Mouse (Mus musculus): Measurements from ENCODE around the gene B3gnt6. TPM values are rescaled to one million over a fixed set of nuclear protein-coding genes. Genes with fewer than 3 reads are reported as not detected.
A peak's percentile ranks its signal among the peaks of the same experiment; 100 is the strongest.

Gene B3gnt6
- total RNA-seq (2021), result under 1 TPM in 1 of 2 experiments, not detected in 1; 0.14 TPM
- long read RNA-seq, experiment 1, result 0 reads
- long read RNA-seq, experiment 2, result 0 reads

DNA sequence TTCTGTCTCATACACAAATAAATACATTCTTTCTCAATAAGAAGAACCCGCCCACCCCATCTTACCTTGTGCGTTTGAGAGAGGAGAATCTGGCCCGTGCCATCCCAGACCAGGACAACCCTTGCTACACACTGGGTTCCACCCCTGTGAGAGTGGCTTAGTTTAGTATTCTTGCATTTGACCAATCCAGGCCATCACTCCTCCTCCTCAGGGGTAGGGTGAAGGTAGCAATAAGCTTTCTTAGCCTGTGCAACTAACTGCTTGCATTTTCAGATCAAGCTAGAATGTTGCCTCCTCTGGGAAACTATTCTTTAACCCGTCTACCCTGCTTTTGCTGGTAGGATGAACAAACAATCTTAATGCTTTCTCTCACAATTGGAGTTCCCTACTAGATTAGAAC, at the start of gene B3gnt6:
B3gnt6 (minus strand) TSS at position 101 of the 400 bp plus-strand sequence.
- no peak within 1 kb of the TSS for H3K27ac ChIP-seq
- no peak within 1 kb of the TSS for H3K4me3 ChIP-seq
- no peak for TF ChIP-seq CTCF (IDR thresholded peaks at IDR 0.05)
- DNase-seq (ENCODE audit: extremely low spot score in 1 of 2, low spot score in 2 of 2), result no peak
- intact Hi-C loops (cut with DNase I), result no loop called here

DNA sequence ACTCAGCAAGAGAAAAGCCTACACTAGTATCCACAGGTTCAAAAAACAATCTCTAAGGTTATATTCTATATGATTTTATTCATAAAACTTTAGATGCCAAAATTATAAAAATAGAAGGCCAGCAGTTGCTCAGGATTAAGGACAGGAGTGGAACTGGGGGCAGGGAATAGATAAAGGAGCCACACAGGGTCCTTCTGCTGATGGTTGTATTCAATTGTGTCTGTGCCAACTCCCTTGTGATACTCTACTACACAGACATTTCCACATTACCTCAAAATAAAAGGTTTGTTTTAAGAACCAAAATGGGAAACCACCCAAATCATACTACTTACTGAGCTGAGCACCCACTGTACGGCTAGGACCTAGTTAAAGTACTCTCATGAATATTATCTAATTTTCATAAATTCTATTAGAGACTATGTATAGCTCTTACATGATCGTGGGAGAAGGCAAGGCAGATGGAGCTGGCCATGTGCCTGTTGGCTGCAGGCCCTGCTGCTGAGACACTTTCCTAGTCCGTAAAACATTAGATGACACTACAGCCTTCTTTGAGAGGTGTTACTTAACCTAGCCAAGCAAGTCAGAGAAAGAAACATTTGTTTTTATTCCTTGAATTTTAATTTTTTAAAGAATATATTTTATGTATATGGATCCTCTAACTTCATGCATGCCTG, 37.5 kb upstream of the B3gnt6 start:
- peak; percentile 16 to 20 for DNase-seq (ENCODE audit: extremely low spot score in 1 of 2, low spot score in 2 of 2)
- no peak for TF ChIP-seq CTCF (IDR thresholded peaks at IDR 0.05)
- Histone ChIP-seq H3K27ac (no peak overlapping the region), H3K4me3 (no peak overlapping the region)
- intact Hi-C loops (cut with DNase I), result no loop called here

DNA sequence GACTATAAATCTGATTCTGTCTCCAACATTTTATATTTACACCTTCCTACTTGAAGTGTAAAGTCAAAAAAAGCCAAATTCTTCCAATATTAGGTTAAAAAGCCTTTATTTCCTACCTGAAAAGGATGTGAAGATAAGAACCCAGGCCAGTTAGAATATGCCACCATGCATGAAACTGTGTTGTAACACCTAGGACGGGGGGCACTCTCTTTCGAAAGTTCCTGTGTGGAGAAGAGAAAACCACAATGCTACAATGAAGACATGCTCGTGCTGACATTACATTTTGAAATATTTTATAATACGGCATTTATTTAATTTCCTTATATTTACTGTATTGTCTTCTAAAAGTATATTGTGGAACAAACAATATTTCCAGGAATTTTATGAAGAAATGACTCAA, 24.5 kb upstream of the B3gnt6 start:
- DNase-seq (ENCODE audit: extremely low spot score in 1 of 2, low spot score in 2 of 2), result no peak
- no peak for TF ChIP-seq CTCF (IDR thresholded peaks at IDR 0.05)
- no peak overlapping the region for H3K4me3 ChIP-seq
- no peak overlapping the region for H3K27ac ChIP-seq
- intact Hi-C loops (cut with DNase I), result no loop called here

DNA sequence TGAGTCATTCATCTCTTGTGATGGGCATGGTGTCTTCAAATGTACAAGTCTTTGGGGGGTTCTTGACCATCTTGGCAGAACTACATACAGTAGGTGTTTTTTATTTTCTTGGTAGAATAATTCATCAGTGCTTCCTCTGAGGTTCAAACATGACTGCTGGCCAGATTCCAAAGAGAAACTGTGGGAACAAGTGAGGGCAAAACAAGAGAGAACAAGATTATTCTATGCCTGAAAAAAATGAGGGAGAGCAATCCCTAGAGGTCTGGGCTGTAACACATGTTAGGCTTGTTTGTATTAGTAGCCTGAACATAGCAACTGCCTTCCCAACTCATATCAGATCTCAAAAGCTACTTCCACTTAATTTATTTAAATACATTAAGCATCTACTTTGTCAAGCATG, 17.4 kb upstream of the B3gnt6 start:
- no peak for TF ChIP-seq CTCF (IDR thresholded peaks at IDR 0.05)
- H3K4me3 ChIP-seq, result no peak overlapping the region
- no peak for DNase-seq (ENCODE audit: extremely low spot score in 1 of 2, low spot score in 2 of 2)
- intact Hi-C loops (cut with DNase I), result no loop called here
- no peak overlapping the region for H3K27ac ChIP-seq

DNA sequence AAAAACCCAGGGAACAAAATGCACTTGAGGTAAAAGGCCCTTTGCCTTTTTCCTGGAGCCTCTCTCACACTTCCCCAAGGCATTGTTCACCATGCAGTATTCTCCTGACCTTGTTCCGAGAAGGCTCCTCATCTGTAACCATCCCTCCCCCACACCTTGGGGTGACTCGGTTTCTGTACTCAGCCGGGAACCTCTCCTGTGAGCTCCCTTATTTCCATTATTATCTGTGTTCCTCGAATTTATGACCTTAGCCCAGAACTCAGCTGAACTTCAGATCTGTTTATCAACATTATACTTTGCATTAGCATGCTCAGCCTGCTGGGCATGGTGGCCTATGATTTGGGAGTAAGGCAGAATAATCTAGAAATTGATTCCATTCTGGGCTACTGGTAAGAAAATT, 3.7 kb upstream of the B3gnt6 start:
- Histone ChIP-seq H3K4me3 (no peak overlapping the region), H3K27ac (no peak overlapping the region)
- no peak for TF ChIP-seq CTCF (IDR thresholded peaks at IDR 0.05)
- no peak for DNase-seq (ENCODE audit: extremely low spot score in 1 of 2, low spot score in 2 of 2)
- intact Hi-C loops (cut with DNase I), result no loop called here

DNA sequence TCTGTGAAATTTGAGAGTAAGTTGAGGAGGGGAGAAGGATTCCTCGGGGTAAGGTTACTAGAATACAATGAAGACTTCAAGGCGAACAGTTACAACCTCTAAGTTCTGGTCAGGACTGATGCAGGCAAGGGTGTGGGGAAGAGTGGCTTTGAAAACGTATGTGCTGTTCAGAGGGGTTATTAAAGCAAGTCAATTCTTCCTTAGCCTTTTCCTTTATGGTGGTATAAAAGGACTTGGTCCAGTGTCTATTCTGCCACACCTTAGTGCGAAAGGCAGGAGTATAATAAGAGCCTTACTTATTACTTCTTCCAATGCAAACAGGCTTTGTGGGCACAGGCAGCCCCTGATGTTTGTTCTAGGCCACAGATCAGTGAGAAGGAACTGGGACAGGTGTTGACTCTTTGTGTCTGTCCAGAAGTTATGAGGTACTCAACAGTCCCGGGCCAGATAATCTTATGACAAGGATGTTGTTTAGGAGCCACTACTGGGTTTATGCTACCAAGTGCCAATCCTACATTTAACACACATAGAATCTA, 2.3 kb upstream of the B3gnt6 start:
- no peak for TF ChIP-seq CTCF (IDR thresholded peaks at IDR 0.05)
- Histone ChIP-seq H3K27ac (no peak overlapping the region), H3K4me3 (no peak overlapping the region)
- intact Hi-C loops (cut with DNase I), result no loop called here
- no peak for DNase-seq (ENCODE audit: extremely low spot score in 1 of 2, low spot score in 2 of 2)

DNA sequence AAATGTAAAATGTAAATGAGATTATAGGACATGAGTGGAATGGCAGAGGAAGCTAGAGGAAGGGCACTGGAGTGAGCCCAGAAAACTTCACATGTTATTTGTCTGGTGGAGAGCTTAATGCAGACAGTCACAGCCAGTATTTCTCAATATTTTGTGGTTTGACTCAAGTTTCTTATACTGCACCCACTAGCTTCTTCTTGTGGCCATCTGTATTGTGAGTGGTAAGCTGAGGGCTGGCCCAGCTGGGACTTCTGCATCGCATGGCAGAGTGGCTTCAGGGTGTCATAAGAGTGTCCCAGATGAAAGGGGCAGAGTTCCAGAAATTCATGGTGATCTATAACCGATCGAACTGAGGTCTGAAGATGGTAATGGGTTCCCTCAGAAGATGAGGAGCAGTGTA, 1.1 kb upstream of the B3gnt6 start:
- intact Hi-C loops (cut with DNase I), result no loop called here

DNA sequence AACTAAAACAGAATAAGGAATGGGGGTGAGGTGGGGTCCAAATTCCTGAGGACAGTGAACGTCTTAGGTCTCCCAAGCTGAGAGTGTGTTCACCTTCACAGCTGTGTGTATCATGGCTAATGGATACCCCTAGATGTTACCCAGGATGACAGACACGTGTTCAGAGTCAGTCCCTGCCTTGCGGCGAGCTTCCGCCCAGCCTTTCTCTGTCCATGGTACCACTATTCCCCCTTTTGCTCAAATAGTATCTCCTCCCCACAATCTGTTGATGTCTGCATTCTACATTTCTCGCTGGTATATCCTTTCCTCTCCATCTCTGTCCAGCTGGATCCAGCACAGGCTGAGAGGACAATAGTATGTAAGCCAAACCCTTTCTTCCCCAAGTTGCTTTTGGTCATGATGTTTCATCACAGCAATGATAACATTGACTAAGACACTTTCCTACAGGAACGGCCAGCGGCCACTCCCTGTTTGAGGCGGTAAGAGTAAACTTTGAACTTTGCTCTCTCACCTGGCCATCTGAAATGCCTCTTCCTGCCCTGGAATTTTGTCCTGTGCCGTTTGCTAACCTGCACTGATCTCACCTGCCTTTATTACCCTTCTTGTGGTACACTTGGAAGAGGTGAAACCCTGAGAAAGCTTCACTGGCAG, 4.0 kb downstream of the B3gnt6 start:
- TF ChIP-seq CTCF (IDR thresholded peaks at IDR 0.05), result no peak
- DNase-seq (ENCODE audit: extremely low spot score in 1 of 2, low spot score in 2 of 2), result no peak
- intact Hi-C loops (cut with DNase I), result no loop called here
- Histone ChIP-seq H3K27ac (no peak overlapping the region), H3K4me3 (no peak overlapping the region)

More for the DNA sequence above, 1.1 kb upstream of the B3gnt6 start:
- no peak for TF ChIP-seq CTCF (IDR thresholded peaks at IDR 0.05)
- DNase-seq (ENCODE audit: extremely low spot score in 1 of 2, low spot score in 2 of 2), result no peak
- Histone ChIP-seq H3K27ac (no peak overlapping the region), H3K4me3 (no peak overlapping the region)

DNA sequence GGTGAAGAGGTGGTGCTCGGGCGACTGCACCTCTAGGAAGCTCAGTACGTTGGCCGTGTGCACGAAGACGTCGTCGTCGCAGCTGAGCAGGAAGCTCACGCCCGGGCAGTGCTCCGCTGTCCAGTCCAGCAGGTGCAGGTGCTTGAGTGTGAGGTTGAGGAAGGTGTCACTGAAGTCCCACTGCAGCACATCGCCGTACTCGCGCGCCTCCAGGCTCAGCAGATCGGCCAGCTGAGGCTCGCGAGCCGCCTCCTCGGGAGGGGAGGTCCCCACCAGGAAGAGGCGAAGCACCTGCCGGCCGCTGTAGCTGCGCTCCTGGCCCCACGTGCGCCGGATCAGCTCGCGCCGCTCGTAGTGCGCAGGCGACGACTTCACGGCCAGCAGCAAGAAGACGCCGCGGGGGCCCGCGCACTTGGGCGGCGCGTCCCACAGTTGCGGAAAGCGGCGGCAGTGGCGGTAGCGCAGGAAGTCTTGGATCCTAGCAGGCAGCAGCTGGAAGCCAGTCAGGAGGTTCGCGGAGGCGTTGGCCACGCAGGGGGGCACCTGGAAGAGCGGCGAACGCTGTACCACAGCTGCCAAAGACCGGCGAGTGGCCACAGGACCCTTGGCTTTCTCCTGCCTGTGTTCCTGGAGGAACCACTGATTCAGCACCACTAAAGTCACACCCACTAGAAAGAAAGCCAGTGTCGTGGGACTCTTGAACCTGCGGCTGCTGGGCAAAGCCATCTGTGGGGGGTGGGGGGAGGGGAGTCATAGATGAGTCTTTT, 5.1 kb downstream of the B3gnt6 start:
- peak; percentile 33 to 44 for DNase-seq (ENCODE audit: extremely low spot score in 1 of 2, low spot score in 2 of 2)
- Histone ChIP-seq H3K4me3 (peak overlapping the region; percentile 47), H3K27ac (no peak overlapping the region)
- intact Hi-C loops (cut with DNase I), result no loop called here
- TF ChIP-seq CTCF (IDR thresholded peaks at IDR 0.05), result no peak

DNA sequence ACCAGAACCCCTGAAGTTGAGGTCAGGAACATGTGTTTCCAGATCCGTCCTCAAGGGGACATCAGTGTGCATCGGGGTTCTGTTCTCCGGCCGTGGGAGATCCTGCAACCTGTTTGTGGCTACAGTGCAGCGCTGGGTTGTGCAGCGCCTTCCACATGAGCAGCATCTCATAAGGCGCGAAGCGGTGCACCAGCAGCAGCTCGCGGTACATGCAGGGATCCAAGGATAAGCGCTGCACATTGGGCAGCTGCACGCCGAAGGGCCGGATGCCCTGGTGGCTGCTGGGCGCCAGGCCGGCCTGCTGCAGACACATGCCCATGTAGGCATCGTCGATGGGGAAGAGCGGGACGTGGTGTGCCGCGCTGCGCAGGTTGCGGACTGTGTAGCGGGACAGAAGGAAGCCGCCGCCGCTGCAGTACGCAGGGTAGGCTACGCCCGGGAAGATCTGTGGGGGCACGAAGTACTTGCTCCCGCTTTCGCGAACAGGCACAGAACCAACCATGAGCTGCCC, 5.7 kb downstream of the B3gnt6 start:
- Histone ChIP-seq H3K27ac (no peak overlapping the region), H3K4me3 (peak overlapping the region; percentile 47)
- intact Hi-C loops (cut with DNase I), result no loop called here
- peak in 1 of 2 experiments; percentile 30 for DNase-seq (ENCODE audit: extremely low spot score in 1 of 2, low spot score in 2 of 2)
- TF ChIP-seq CTCF (IDR thresholded peaks at IDR 0.05), result peak; percentile 52

DNA sequence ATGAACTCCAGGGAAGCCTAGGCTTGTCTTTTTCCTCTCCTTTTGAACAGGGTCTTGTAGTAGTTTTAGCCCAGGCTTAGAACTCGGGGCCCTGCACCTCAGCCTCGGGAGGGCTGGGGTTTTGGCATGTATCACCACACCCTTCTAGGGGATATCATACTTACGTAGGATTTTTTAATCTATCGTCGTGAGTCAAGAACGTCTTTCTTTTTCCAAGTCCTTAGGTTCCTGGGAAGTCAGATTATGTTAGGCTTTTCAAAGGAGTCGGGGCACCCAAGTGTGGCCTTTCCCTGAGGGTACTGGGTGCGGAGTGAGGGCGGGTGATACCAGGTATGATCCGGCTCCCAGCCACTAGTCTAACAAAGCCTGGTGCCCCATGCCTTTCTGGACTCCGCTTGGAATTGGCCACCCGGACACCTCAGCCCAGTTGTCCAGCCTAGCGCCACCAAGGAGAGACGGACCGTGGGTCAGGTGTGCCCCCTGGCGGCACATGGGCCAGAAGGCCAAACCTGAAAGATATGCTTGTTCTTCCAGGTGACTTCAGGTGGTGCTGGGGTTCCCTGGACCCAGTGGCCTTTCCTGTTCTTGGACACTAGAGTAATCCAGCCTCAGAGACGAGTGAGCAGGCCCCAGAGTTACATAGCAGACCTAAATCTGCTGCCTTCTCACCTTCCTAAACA, 7.6 kb downstream of the B3gnt6 start:
- TF ChIP-seq CTCF (IDR thresholded peaks at IDR 0.05), result peak; percentile 20
- no peak for DNase-seq (ENCODE audit: extremely low spot score in 1 of 2, low spot score in 2 of 2)
- no peak overlapping the region for H3K4me3 ChIP-seq
- intact Hi-C loops (cut with DNase I), result loop anchor here (1.0 kb wide), 1 partner anchor 36 kb away; no protein-coding TSS in a partner anchor
- no peak overlapping the region for H3K27ac ChIP-seq

All from left cerebral cortex, adult 2 months (tissue).